Mouse (Mus musculus) small intestine, adult 2 months (tissue): ENCODE data around the gene Tpcn1. TPM values are rescaled to one million over a fixed set of nuclear protein-coding genes. Genes with fewer than 3 reads are reported as not detected.

Experiments used
- H3K27ac ChIP-seq: fragments of 200-500 bp; 2 replicates; pipeline ENCODE4 v1.5.1; 2012; ENCODE audit warnings: low read depth, low read length, control low read depth, inconsistent platforms; ENCODE audit not compliant: insufficient read depth
- H3K27me3 ChIP-seq: fragments of 200-500 bp; 2 replicates; pipeline ENCODE4 v1.6.1; 2012; ENCODE audit warnings: mild to moderate bottlenecking, moderate library complexity, low read length, inconsistent platforms; ENCODE audit not compliant: control insufficient read depth, insufficient read depth
- H3K36me3 ChIP-seq: fragments of 200-500 bp; 2 replicates; pipeline ENCODE4 v1.6.1; 2012; ENCODE audit warnings: mild to moderate bottlenecking, low read length, control low read depth, inconsistent platforms; ENCODE audit not compliant: control insufficient read depth, insufficient read depth
- H3K4me1 ChIP-seq: fragments of 200-500 bp; 2 replicates; pipeline ENCODE4 v1.6.1; 2012; ENCODE audit warnings: low read length, inconsistent platforms, mixed read lengths; ENCODE audit not compliant: control insufficient read depth, insufficient read depth, insufficient read length
- H3K4me3 ChIP-seq: fragments of 200-500 bp; 2 replicates; pipeline ENCODE4 v1.5.1; 2012; ENCODE audit warnings: low read depth, mild to moderate bottlenecking, control low read depth, inconsistent platforms, low read length, moderate library complexity
- CTCF ChIP-seq: fragments of 200-500 bp; IDR thresholded peaks from 2 replicates; pipeline ENCODE4 v1.5.1; 2012; ENCODE audit warnings: low read depth, mild to moderate bottlenecking, control low read depth, inconsistent platforms, low read length, moderate library complexity, mixed read lengths; ENCODE audit not compliant: insufficient replicate concordance, insufficient read length; ENCODE audit errors: extremely low read depth
- POLR2A ChIP-seq: fragments of 200-500 bp; IDR thresholded peaks from 2 replicates; pipeline ENCODE4 v1.6.1; 2012; ENCODE audit warnings: low read depth, mild to moderate bottlenecking, control low read depth, inconsistent platforms, low read length, moderate library complexity
- WGBS: fragments of 180-500 bp; shearing (Covaris S2); methylation state at CpG from one replicate; pipeline ENCODE4 v1.1.7; 2018; 5-methylcytosine and 5-hydroxymethylcytosine counted together
- polyA plus RNA-seq: library from polyadenylated mRNA; depleted of rRNA; stranded (reverse); fragments of >200 nt; gene quantifications from 2 replicates; pipeline ENCODE4 v1.2.3, GENCODE M21; 2012

Tpcn1 gene
- polyA plus RNA-seq, 1 experiment: 115 TPM

- under 1% methylated on average over 36 of the region's 36 CpGs for WGBS
- H3K4me1 ChIP-seq: peaks cover 20% of the 10 kb centered on the region
- no peaks in the 10 kb centered on the region for H3K27me3 ChIP-seq
- H3K27ac ChIP-seq: peak within 1 kb of the TSS; percentile 66
- H3K36me3 ChIP-seq: no peaks in the 10 kb centered on the region
- peak within 1 kb of the TSS; percentile 78 for H3K4me3 ChIP-seq
- 0 out of 2 replicates have a peak, but pooled peaks have one; percentile 54 for TF ChIP-seq POLR2A
- no peak for TF ChIP-seq CTCF
Observed at GRCm38 (mm10) chr5:120510982-120511642, 77.4 kb downstream of the Tpcn1 start, which contains the start of gene Slc8b1. Gene Slc8b1, plus strand, starts transcription at chr5:120511168.

GRCm38 (mm10) chr5:120507311-120507710 lies 81.2 kb downstream of the Tpcn1 start:
- 63% methylated on average over 4 of the region's 4 CpGs for WGBS
- Histone ChIP-seq H3K36me3 (no peaks in the 10 kb centered on the region), H3K27ac (no peak overlapping the region), H3K4me3 (no peak overlapping the region), H3K4me1 (peaks cover 10% of the 10 kb centered on the region; the same call in 1 of the 2 replicates), H3K27me3 (no peaks in the 10 kb centered on the region)
- no peak for TF ChIP-seq POLR2A
- TF ChIP-seq CTCF: no peak

- H3K36me3 ChIP-seq: no peaks in the 10 kb centered on the region
- H3K4me1 ChIP-seq: peaks cover 7% of the 10 kb centered on the region; the same call in 1 of the 2 replicates
- no peak overlapping the region for H3K4me3 ChIP-seq
- no peak for TF ChIP-seq POLR2A
- TF ChIP-seq CTCF: no peak
- no peak overlapping the region for H3K27ac ChIP-seq
- 60% methylated on average over 9 of the region's 9 CpGs for WGBS
- H3K27me3 ChIP-seq: no peaks in the 10 kb centered on the region
Observed at GRCm38 (mm10) chr5:120506490-120506889, 82.0 kb downstream of the Tpcn1 start.

GRCm38 (mm10) chr5:120505781-120506180 lies 82.7 kb downstream of the Tpcn1 start:
- Histone ChIP-seq H3K4me1 (peaks cover 7% of the 10 kb centered on the region; the same call in 1 of the 2 replicates), H3K27ac (no peak overlapping the region), H3K4me3 (peak overlapping the region; percentile 27), H3K27me3 (no peaks in the 10 kb centered on the region), H3K36me3 (no peaks in the 10 kb centered on the region)
- TF ChIP-seq CTCF (no peak), POLR2A (no peak)
- 43% methylated on average over 9 of the region's 9 CpGs for WGBS

- H3K27me3 ChIP-seq: no peaks in the 10 kb centered on the region
- 16% methylated on average over 16 of the region's 16 CpGs for WGBS
- H3K27ac ChIP-seq: no peak overlapping the region
- H3K4me1 ChIP-seq: peaks cover 7% of the 10 kb centered on the region; the same call in 1 of the 2 replicates
- H3K36me3 ChIP-seq: no peaks in the 10 kb centered on the region
- H3K4me3 ChIP-seq: peak overlapping the region; percentile 27
- no peak for TF ChIP-seq POLR2A
- TF ChIP-seq CTCF: peak; percentile 96
Observed at GRCm38 (mm10) chr5:120505368-120505767, 83.1 kb downstream of the Tpcn1 start.

- H3K36me3 ChIP-seq: 0 out of 2 replicates have a peak, but pooled peaks cover 1% of the 10 kb centered on the region
- peaks cover 7% of the 10 kb centered on the region; the same call in 1 of the 2 replicates for H3K4me1 ChIP-seq
- TF ChIP-seq POLR2A (peak; percentile 40; the same call in 1 of the 2 replicates), CTCF (no peak)
- under 1% methylated on average over 55 of the region's 55 CpGs for WGBS
- no peaks in the 10 kb centered on the region for H3K27me3 ChIP-seq
- no peak within 1 kb of the TSS for H3K27ac ChIP-seq
- H3K4me3 ChIP-seq: peak within 1 kb of the TSS; percentile 91
Observed at GRCm38 (mm10) chr5:120503144-120503795, 85.2 kb downstream of the Tpcn1 start, which contains the start of gene Plbd2. Gene Plbd2, minus strand, starts transcription at chr5:120503625.

GRCm38 (mm10) chr5:120502675-120503143 lies 85.8 kb downstream of the Tpcn1 start:
- peak overlapping the region; percentile 91 for H3K4me3 ChIP-seq
- H3K27me3 ChIP-seq: no peaks in the 10 kb centered on the region
- H3K36me3 ChIP-seq: 0 out of 2 replicates have a peak, but pooled peaks cover 1% of the 10 kb centered on the region
- no peak overlapping the region for H3K27ac ChIP-seq
- TF ChIP-seq POLR2A (no peak), CTCF (no peak)
- 4% methylated on average over 12 of the region's 12 CpGs for WGBS
- H3K4me1 ChIP-seq: peaks cover 7% of the 10 kb centered on the region; the same call in 1 of the 2 replicates
